Mouse (Mus musculus) CH12.LX (cell line): ENCODE data around the gene Prps1. TPM values are rescaled to one million over a fixed set of nuclear protein-coding genes. Genes with fewer than 3 reads are reported as not detected.

Experiments used
- DNase-seq: peaks from one replicate; pipeline ENCODE4 v3.0.0-alpha.2; 2013; ENCODE audit errors: extremely low read depth
- H3K27ac ChIP-seq: 2 replicates; pipeline ENCODE4 v1.5.1; 2012; ENCODE audit warnings: low read depth, mild to moderate bottlenecking, control low read depth, moderate library complexity; ENCODE audit not compliant: insufficient read depth
- H3K27me3 ChIP-seq: replicated peaks from 2 replicates; pipeline ENCODE3; 2012; ENCODE audit warnings: inconsistent platforms
- H3K36me3 ChIP-seq, 2 experiments: replicated peaks in 1 of 2; 2 replicates each; pipeline versions ENCODE3 to v1.6.1; 2012; ENCODE audit warnings: inconsistent platforms in 1 of 2, low read length in 1 of 2, mild to moderate bottlenecking in 1 of 2, mixed read lengths in 1 of 2, moderate library complexity in 1 of 2; ENCODE audit not compliant: control insufficient read depth in 1 of 2, insufficient read depth in 1 of 2
- H3K4me1 ChIP-seq, 2 experiments: 2 replicates each; pipeline ENCODE4 v1.6.1; 2012; ENCODE audit warnings: inconsistent platforms in 1 of 2, moderate library complexity in 1 of 2; ENCODE audit not compliant: insufficient read depth in 2 of 2, control insufficient read depth in 1 of 2
- H3K4me2 ChIP-seq: 2 replicates; pipeline ENCODE4 v1.6.1; 2012; ENCODE audit warnings: low read depth, mild to moderate bottlenecking, control low read depth; ENCODE audit not compliant: poor library complexity, insufficient read depth, severe bottlenecking
- H3K4me3 ChIP-seq, 3 experiments: fragments of 150-350 bp in 1 of 3; sonication (generic) in 1 of 3; replicated peaks in 1 of 3; 2 replicates each; pipeline versions ENCODE3 to v1.5.1; 2011 to 2012; ENCODE audit warnings: low read depth in 2 of 3, low read length in 2 of 3, mild to moderate bottlenecking in 2 of 3, moderate library complexity in 2 of 3, control low read depth in 1 of 3, improper control_type of control experiment in 1 of 3, inconsistent platforms in 1 of 3, mixed read lengths in 1 of 3; ENCODE audit not compliant: poor library complexity in 1 of 3
- H3K79me2 ChIP-seq: replicated peaks from 2 replicates; pipeline ENCODE4 v1.6.1; 2012; ENCODE audit warnings: mild to moderate bottlenecking, moderate library complexity; ENCODE audit not compliant: control insufficient read depth, poor library complexity, insufficient read depth, severe bottlenecking; ENCODE audit errors: extremely low read depth
- H3K9ac ChIP-seq: 2 replicates; pipeline ENCODE4 v1.6.1; 2012; ENCODE audit warnings: low read depth, mild to moderate bottlenecking, control low read depth, moderate library complexity; ENCODE audit not compliant: insufficient read depth
- H3K9me3 ChIP-seq: replicated peaks from 2 replicates; pipeline ENCODE3; 2012; ENCODE audit warnings: low read length, inconsistent platforms, mixed read lengths
- BHLHE40 ChIP-seq: IDR thresholded peaks from 2 replicates; pipeline ENCODE4 v1.6.1; 2011; ENCODE audit warnings: mild to moderate bottlenecking, low read depth, low read length, improper control_type of control experiment
- CHD1 ChIP-seq: IDR thresholded peaks from 2 replicates; pipeline ENCODE4 v1.6.1; 2012; ENCODE audit warnings: low read depth, low read length, improper control_type of control experiment, inconsistent platforms
- ELF1 ChIP-seq: IDR thresholded peaks from 2 replicates; pipeline ENCODE4 v1.6.1; 2014; ENCODE audit warnings: low read depth, mild to moderate bottlenecking, inconsistent platforms, low read length, improper control_type of control experiment
- EP300 ChIP-seq: IDR thresholded peaks from 2 replicates; pipeline ENCODE4 v1.6.1; 2011; ENCODE audit warnings: low read length, improper control_type of control experiment
- HCFC1 ChIP-seq: IDR thresholded peaks from 2 replicates; pipeline ENCODE4 v1.6.1; 2012; ENCODE audit warnings: low read depth, mild to moderate bottlenecking, inconsistent platforms, low read length, improper control_type of control experiment
- JUND ChIP-seq: conservative IDR thresholded peaks from 2 replicates; pipeline ENCODE4 v1.6.1; 2011; ENCODE audit warnings: low read depth, low read length, improper control_type of control experiment
- MAFK ChIP-seq: IDR thresholded peaks from 2 replicates; pipeline ENCODE4 v1.6.1; 2011; ENCODE audit warnings: low read length, improper control_type of control experiment; ENCODE audit not compliant: insufficient replicate concordance
- MAZ ChIP-seq: IDR thresholded peaks from 2 replicates; pipeline ENCODE4 v1.6.1; 2012; ENCODE audit warnings: low read depth, mild to moderate bottlenecking, inconsistent platforms, low read length, improper control_type of control experiment, moderate library complexity
- MXI1 ChIP-seq: IDR thresholded peaks from 2 replicates; pipeline ENCODE4 v1.6.1; 2011; ENCODE audit warnings: mild to moderate bottlenecking, low read depth, low read length, improper control_type of control experiment
- MYC ChIP-seq: IDR thresholded peaks from 2 replicates; pipeline ENCODE4 v1.6.1; 2011; ENCODE audit warnings: low read depth, mild to moderate bottlenecking, improper control_type of control experiment, low read length
- NELFE ChIP-seq: IDR thresholded peaks from 2 replicates; pipeline ENCODE4 v1.6.1; 2011; ENCODE audit warnings: low read depth, low read length, improper control_type of control experiment
- NRF1 ChIP-seq: IDR thresholded peaks from 2 replicates; pipeline ENCODE4 v1.6.1; 2014; ENCODE audit warnings: low read depth, mild to moderate bottlenecking, inconsistent platforms, low read length, improper control_type of control experiment, moderate library complexity
- PAX5 ChIP-seq: IDR thresholded peaks from 2 replicates; pipeline ENCODE4 v1.6.1; 2012; ENCODE audit warnings: low read length, inconsistent platforms, mixed read lengths
- POLR2A ChIP-seq: IDR thresholded peaks from 2 replicates; pipeline ENCODE4 v1.6.1; 2011; ENCODE audit warnings: low read depth, mild to moderate bottlenecking, improper control_type of control experiment, low read length
- POLR2AphosphoS2 ChIP-seq: IDR thresholded peaks from 2 replicates; pipeline ENCODE4 v1.6.1; 2011; ENCODE audit warnings: low read depth, low read length, improper control_type of control experiment
- RAD21 ChIP-seq: IDR thresholded peaks from 2 replicates; pipeline ENCODE4 v1.6.1; 2011; ENCODE audit warnings: low read depth, mild to moderate bottlenecking, low read length, improper control_type of control experiment, moderate library complexity
- SIN3A ChIP-seq: IDR thresholded peaks from 2 replicates; pipeline ENCODE4 v1.6.1; 2012; ENCODE audit warnings: low read length, improper control_type of control experiment, inconsistent platforms
- SMC3 ChIP-seq: IDR thresholded peaks from 2 replicates; pipeline ENCODE4 v1.6.1; 2011; ENCODE audit warnings: low read depth, low read length, improper control_type of control experiment
- TBP ChIP-seq: conservative IDR thresholded peaks from 2 replicates; pipeline ENCODE4 v1.6.1; 2011; ENCODE audit warnings: low read depth, low read length, improper control_type of control experiment
- TCF12 ChIP-seq: IDR thresholded peaks from 2 replicates; pipeline ENCODE4 v1.6.1; 2014; ENCODE audit warnings: low read depth, mild to moderate bottlenecking, inconsistent platforms, low read length, improper control_type of control experiment
- UBTF ChIP-seq: IDR thresholded peaks from 2 replicates; pipeline ENCODE4 v1.6.1; 2012; ENCODE audit warnings: low read depth, mild to moderate bottlenecking, inconsistent platforms, low read length, improper control_type of control experiment, moderate library complexity
- USF1 ChIP-seq: IDR thresholded peaks from 2 replicates; pipeline ENCODE4 v1.6.1; 2014; ENCODE audit warnings: low read depth, mild to moderate bottlenecking, inconsistent platforms, low read length, improper control_type of control experiment
- ZMIZ1 ChIP-seq: IDR thresholded peaks from 2 replicates; pipeline ENCODE4 v1.6.1; 2012; ENCODE audit warnings: low read depth, mild to moderate bottlenecking, inconsistent platforms, low read length, improper control_type of control experiment
- dilution Hi-C: fragments of 300-500 bp; cut with MboI; formaldehyde crosslinking; loops from 2 replicates; pipeline ENCODE4 v1.14.3; 2020; ENCODE audit warnings: low sequenced_read_pairs; ENCODE audit not compliant: extremely low pct_unique_long_range_greater_than_20kb, extremely low pct_ligation_motif_present
- in situ Hi-C: fragments of 300-500 bp; cut with MboI; formaldehyde crosslinking; loops from 3 replicates; pipeline ENCODE4 v1.14.3; 2019; ENCODE audit warnings: low sequenced_read_pairs, low pct_ligation_motif_present, low pct_unique_long_range_greater_than_20kb, mixed read lengths
- polyA plus RNA-seq: library from polyadenylated mRNA; unstranded; fragments of >175 nt; gene quantifications from 2 replicates; pipeline ENCODE4 v1.2.1, GENCODE M21; 2012; ENCODE audit warnings: low read depth; ENCODE audit not compliant: insufficient read length
- total RNA-seq, 2 experiments: library from RNA; depleted of rRNA; stranded (reverse); fragments of 300-350 nt in 1 of 2; fragments of >200 nt in 1 of 2; gene quantifications; 2 replicates each; pipeline ENCODE4 v1.2.3; 2012 to 2014

The Prps1 gene
- total and polyA plus RNA-seq, 3 experiments: 52.9 to 163 (median 128) TPM

GRCm38 (mm10) chrX:140437906-140438305, 18.5 kb upstream of the Prps1 start:
- Histone ChIP-seq H3K36me3 (no peaks in the 10 kb centered on the region), H3K27me3 (no peaks in the 10 kb centered on the region), H3K4me3 (no peak overlapping the region), H3K79me2 (no peaks in the 10 kb centered on the region), H3K27ac (no peak overlapping the region), H3K9ac (no peak overlapping the region), H3K9me3 (no peaks in the 10 kb centered on the region), H3K4me1 (peaks cover 2 to 6% of the 10 kb centered on the region in 2 experiments), H3K4me2 (no peak overlapping the region)
- dilution Hi-C loops (no loop called here), in situ Hi-C loops (no loop called here)
- DNase-seq: no peak
- TF ChIP-seq UBTF (no peak), SIN3A (no peak), MXI1 (no peak), BHLHE40 (no peak), EP300 (no peak), MAZ (no peak), ZMIZ1 (no peak), CHD1 (no peak), POLR2A (no peak), NRF1 (no peak), JUND (no peak), TCF12 (no peak), ELF1 (no peak), MYC (no peak)

DNA sequence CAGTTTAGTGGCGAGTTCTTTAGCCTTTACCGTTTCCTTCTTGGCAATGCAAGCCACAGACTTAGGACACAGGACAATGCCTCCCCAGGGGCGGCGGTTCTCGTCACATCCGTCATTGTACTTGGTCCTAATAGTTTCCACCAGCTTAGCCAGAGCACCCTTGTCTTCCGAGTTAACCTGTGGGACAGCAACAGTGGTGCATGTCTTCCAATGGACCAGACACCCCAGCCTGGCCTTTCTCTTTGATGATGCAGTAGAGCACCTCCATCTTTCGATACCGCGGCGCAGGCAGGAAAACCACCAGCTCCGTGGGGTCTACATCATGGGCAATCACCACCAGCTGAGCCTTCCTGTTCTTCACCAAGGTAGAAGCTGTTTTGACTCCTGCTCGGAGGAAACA, 10.9 kb upstream of the Prps1 start:
- TF ChIP-seq UBTF (no peak), HCFC1 (no peak), MAFK (no peak), POLR2AphosphoS2 (no peak), TCF12 (no peak), PAX5 (no peak), USF1 (no peak), SMC3 (no peak), ELF1 (no peak), ZMIZ1 (no peak), NELFE (no peak), TBP (no peak), MAZ (no peak), RAD21 (no peak)
- TF ChIP-seq, all 38 proteins: peak for 0
- dilution Hi-C loops (no loop called here), in situ Hi-C loops (no loop called here)
- H3K4me2 ChIP-seq: no peak overlapping the region
- no peaks in the 10 kb centered on the region for H3K79me2 ChIP-seq
- no peaks in the 10 kb centered on the region for H3K36me3 ChIP-seq
- no peaks in the 10 kb centered on the region for H3K27me3 ChIP-seq
- H3K9me3 ChIP-seq: no peaks in the 10 kb centered on the region
- H3K27ac ChIP-seq: no peak overlapping the region
- H3K4me1 ChIP-seq: no peaks in the 10 kb centered on the region
- no peak overlapping the region for H3K9ac ChIP-seq
- no peak overlapping the region for H3K4me3 ChIP-seq
- no peak for DNase-seq
